Mouse (Mus musculus) brown adipose tissue, adult 24 weeks (tissue): ENCODE measurements around the gene Rbmxl1. TPM values are rescaled to one million over a fixed set of nuclear protein-coding genes. Genes with fewer than 3 reads are reported as not detected.
"Not testable (repeated sequence)": the region's sequence is repeated elsewhere in the genome, so short reads cannot be mapped to it uniquely, and the experiment has no call there.

ENCODE experiments used
- H3K27ac ChIP-seq: fragments of 200-500 bp; replicated peaks from 2 replicates; pipeline ENCODE4 v1.5.1; 2012; ENCODE audit warnings: low read depth, mild to moderate bottlenecking, low read length
- H3K4me1 ChIP-seq: fragments of 200-500 bp; 2 replicates; pipeline ENCODE4 v1.6.1; 2012; ENCODE audit warnings: low read length, mixed read lengths; ENCODE audit not compliant: control insufficient read depth, insufficient read depth, insufficient read length
- H3K4me3 ChIP-seq: fragments of 200-500 bp; 2 replicates; pipeline ENCODE4 v1.5.1; 2012; ENCODE audit warnings: low read depth, mild to moderate bottlenecking, low read length, moderate library complexity; ENCODE audit not compliant: insufficient read depth
- polyA plus RNA-seq: library from polyadenylated mRNA; stranded (reverse); fragments of >200 nt; gene quantifications from 2 replicates; pipeline ENCODE4 v1.2.4, GENCODE M21; 2012; ENCODE audit not compliant: missing spikeins, insufficient read depth, insufficient read length

The Rbmxl1 gene
- polyA plus RNA-seq = 10.9 and 17.8 TPM in 2 replicates

DNA sequence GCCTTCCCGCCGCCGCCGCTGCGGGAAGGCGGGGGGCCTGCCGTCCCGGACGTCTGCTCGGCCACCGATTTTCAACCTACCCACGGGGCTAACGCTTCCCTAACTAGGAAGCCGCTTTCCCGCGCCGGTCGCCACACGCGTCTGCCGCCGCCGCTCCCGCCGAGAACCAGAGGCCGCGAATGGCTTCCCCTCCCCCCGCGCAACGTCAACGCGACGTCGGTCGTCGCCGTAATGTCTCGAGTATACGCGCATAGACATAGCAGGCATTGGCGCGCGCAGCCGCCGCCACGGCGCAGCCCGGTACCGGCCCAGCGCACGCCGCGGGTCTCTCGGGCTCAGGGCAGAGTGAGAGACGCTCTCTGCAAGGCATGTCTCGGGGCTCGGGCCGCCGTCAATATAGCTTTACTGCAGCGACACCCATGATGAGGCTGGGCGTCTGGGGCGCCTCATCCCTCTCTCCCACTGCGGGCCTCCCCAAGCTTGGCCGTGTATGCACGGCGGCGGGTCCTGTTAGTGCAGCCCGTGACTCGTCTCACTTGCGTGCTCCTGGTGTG lies at the start of gene Rbmxl1:
TSS of gene Rbmxl1 (minus strand) at position 180 of the 554 bp plus-strand sequence.
- Histone ChIP-seq H3K4me3 (peak within 1 kb of the TSS; percentile 96), H3K27ac (peak within 1 kb of the TSS; percentile 91), H3K4me1 (peaks cover 5% of the 10 kb centered on the region; the same call in 1 of the 2 replicates)

GRCm38 (mm10) chr8:78556773-78557434 lies 48.2 kb upstream of the Rbmxl1 start:
- H3K27ac ChIP-seq = no peak overlapping the region
- no peaks in the 10 kb centered on the region for H3K4me1 ChIP-seq
- H3K4me3 ChIP-seq = no peak overlapping the region

DNA sequence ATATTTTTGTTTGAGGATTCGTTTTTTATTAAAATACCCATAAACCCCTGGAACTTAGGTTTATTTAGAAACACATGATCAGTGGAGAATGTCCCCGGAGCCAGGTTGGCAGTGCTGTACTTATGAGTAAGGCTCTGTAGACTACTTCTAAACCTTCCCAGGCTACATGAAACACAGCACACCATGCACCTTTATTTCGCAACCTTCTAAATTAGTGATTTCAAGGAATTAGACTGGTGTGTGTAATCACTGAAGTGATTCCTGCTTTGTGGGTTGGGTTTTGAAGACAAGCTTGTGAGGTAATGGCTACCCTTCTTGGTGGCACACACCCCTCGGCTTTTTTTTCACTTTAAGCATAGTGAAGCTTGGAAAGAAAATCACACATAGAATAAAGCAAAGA lies 47.1 kb upstream of the Rbmxl1 start:
- Histone ChIP-seq H3K4me1 (no peaks in the 10 kb centered on the region), H3K27ac (no peak overlapping the region), H3K4me3 (no peak overlapping the region)

GRCm38 (mm10) chr8:78550752-78551134 lies 42.0 kb upstream of the Rbmxl1 start:
- Histone ChIP-seq H3K4me3 (no peak overlapping the region), H3K27ac (no peak overlapping the region), H3K4me1 (no peaks in the 10 kb centered on the region)

DNA sequence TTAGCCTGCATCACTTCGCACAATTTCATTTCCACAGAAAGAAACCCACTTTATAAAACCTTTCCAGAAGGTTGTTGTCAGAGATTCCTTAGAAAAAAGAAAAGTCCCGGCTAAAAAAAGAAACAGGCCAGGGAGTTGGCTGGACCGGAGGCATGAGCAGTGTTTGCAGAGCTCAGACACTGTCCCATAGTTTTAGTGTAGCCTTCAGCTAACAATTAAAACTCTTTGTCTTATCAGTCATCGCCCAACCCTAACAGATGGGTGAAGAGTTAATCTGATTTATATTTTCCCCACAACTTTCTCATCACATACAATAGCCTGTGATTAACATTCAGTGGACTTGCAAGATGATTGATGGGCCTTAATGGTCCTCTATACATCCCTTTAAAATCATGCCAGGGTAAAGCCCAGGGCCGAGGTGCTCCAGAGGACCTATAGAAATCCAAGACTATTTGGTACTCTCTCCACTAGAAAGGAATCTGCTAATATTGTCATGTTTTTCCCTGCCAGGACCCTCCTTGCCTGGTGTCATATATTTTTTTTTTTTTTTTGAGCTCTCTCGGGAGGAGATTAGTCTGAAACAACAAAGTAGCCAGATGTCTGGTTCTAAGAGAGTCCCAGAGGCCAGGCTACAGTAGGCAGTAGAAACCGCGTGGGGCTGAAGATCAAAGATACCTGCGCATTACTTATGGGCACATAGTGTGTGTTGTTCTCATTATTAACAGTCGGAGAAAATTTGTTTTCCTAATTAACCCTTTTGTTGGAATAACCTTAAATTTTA lies 41.5 kb upstream of the Rbmxl1 start:
- Histone ChIP-seq H3K4me1 (no peaks in the 10 kb centered on the region), H3K4me3 (no peak overlapping the region), H3K27ac (no peak overlapping the region)

DNA sequence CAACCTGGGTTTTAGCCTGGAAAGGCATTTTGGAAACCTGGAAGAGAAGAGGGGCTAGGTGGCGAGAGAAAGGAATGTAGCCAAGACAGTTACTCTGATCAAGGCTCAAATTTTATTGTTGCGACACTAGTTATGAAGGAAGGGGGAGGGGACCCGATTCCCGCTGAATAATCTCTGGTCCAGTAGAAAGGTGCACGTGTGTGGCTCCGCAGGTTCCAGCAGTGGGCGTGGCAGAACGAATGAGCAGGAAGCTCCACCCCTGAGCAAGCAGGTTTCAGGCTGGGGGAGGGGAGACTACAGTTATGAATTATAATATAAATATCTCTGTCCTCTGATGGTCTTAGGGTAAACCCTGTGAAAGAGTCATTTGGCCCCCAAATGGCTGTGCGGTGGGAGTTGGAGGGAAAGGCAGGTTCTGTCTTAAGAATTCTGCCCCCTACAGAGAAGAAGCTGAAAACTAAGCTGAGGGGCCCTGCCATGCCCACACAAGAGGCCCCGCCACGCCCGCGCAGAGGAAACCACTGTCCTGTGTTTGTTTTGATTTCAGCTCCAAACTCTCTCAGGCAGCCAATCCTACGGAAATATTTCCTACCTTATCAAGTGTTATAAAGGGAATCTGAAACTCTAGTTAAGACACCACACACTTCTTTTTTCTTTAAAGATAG lies 36.6 kb upstream of the Rbmxl1 start:
- not testable (repeated sequence) for H3K27ac ChIP-seq, H3K4me3 ChIP-seq, H3K4me1 ChIP-seq

- Histone ChIP-seq H3K4me3 (no peak overlapping the region), H3K4me1 (no peaks in the 10 kb centered on the region), H3K27ac (no peak overlapping the region)
Measured at GRCm38 (mm10) chr8:78544545-78544944, 35.8 kb upstream of the Rbmxl1 start.

- Histone ChIP-seq H3K27ac (no peak overlapping the region), H3K4me1 (no peaks in the 10 kb centered on the region), H3K4me3 (no peak overlapping the region)
Measured at GRCm38 (mm10) chr8:78543621-78544020, 34.9 kb upstream of the Rbmxl1 start.

DNA sequence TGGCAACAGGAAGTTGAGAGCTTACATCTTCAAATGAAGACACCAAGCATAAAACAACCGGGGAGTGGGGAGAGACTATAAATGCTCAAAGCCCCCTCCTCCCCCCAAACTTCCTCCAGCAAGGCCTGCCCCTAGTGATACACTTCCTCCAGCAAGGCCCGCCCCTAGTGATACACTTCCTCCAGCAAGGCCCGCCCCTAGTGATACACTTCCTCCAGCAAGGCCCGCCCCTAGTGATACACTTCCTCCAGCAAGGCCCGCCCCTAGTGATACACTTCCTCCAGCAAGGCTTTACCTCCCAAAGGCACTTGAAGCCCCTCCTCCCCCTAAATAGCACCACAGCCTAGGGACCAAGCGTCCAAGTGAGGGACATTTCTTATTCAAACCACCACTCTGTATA lies 34.0 kb upstream of the Rbmxl1 start:
- H3K4me1 ChIP-seq, H3K4me3 ChIP-seq, H3K27ac ChIP-seq: not testable (repeated sequence)

- Histone ChIP-seq H3K4me3 (no peak overlapping the region), H3K4me1 (no peaks in the 10 kb centered on the region; the same call in 1 of the 2 replicates), H3K27ac (no peak overlapping the region)
Measured at GRCm38 (mm10) chr8:78537795-78538194, 29.1 kb upstream of the Rbmxl1 start.

- no peaks in the 10 kb centered on the region; the same call in 1 of the 2 replicates for H3K4me1 ChIP-seq
Measured at GRCm38 (mm10) chr8:78536716-78537115, 28.0 kb upstream of the Rbmxl1 start.

GRCm38 (mm10) chr8:78533981-78534380 lies 25.3 kb upstream of the Rbmxl1 start:
- no peak overlapping the region for H3K4me3 ChIP-seq
- H3K4me1 ChIP-seq = no peaks in the 10 kb centered on the region; the same call in 1 of the 2 replicates
- no peak overlapping the region for H3K27ac ChIP-seq

More at GRCm38 (mm10) chr8:78536716-78537115, 28.0 kb upstream of the Rbmxl1 start:
- Histone ChIP-seq H3K4me3 (no peak overlapping the region), H3K27ac (no peak overlapping the region)

GRCm38 (mm10) chr8:78515132-78515531 lies 6.4 kb upstream of the Rbmxl1 start:
- Histone ChIP-seq H3K27ac (no peak overlapping the region), H3K4me3 (no peak overlapping the region), H3K4me1 (0 out of 2 replicates have a peak, but pooled peaks cover 2% of the 10 kb centered on the region)

- Histone ChIP-seq H3K4me3 (no peak overlapping the region), H3K4me1 (0 out of 2 replicates have a peak, but pooled peaks cover 2% of the 10 kb centered on the region), H3K27ac (no peak overlapping the region)
Measured at GRCm38 (mm10) chr8:78514706-78515105, 6.0 kb upstream of the Rbmxl1 start.

DNA sequence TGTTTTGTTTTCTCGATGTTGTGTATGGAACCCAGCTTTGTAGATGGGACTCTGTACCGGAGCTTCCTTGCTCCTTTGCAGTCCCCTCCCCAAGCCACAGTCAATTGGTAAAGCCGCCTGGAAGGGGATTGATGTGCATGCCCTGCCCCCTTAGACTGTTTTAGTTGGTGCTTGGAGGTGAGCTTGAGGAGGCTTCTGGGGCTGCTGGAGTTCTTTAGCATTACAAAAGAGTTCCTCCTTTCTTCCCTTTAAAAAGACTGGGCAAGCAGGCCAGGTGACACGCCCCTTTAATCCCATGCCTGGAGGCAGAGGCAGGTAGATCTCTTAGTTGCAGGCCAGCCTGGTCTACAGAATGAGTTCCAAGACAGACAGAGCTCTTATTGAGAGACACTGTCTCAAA lies 4.4 kb upstream of the Rbmxl1 start:
- no peak overlapping the region for H3K27ac ChIP-seq
- H3K4me3 ChIP-seq = no peak overlapping the region
- 0 out of 2 replicates have a peak, but pooled peaks cover 2% of the 10 kb centered on the region for H3K4me1 ChIP-seq
